Mouse (Mus musculus): ENCODE results near the gene Pcsk1n. TPM values are rescaled to one million over a fixed set of nuclear protein-coding genes. Genes with fewer than 3 reads are reported as not detected.
"Not testable (repeated sequence)": the region's sequence is repeated elsewhere in the genome, so short reads cannot be mapped to it uniquely, and the experiment has no call there.

Pcsk1n gene
- polyA plus RNA-seq (2017; shearing (Covaris generic)) = not detected

DNA sequence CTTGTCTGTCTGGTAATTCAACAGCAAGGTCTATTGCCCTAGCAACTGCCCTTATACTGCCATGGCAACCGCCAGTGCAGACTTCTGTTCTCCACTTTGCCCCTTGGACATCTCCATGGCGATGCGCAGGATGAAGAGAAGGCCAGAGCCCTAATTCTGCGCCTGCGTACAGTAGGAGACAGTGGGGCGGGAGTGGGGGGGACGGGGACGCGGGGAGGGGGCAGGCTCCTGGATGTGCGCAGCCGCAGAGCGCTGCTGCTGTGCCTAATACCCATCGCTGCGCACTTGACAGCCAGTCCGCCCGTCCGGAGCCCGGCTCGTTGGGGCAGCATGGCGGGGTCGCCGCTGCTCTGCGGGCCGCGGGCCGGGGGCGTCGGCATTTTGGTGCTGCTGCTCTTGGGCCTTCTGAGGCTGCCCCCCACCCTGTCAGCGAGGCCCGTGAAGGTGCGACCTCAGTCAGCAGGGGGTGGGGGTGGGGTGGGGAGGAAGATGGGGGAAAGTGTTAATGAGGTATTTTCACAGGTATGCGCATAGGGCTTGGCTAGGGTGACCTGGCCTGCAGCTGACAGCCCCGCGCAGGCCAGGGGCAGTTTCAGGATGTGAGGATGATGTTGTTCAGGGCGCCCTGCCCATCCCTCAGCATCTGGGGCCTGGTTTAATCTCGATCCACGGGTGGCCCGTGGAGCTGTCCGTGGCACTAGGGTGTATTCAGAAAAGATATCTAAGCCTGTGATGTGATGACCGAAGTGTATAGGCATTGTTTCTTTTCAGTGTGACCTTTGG lies at the start of gene Pcsk1n:
Gene Pcsk1n (plus strand): TSS at position 222 of the 783 bp plus-strand sequence.
- ATAC-seq = no peak

DNA sequence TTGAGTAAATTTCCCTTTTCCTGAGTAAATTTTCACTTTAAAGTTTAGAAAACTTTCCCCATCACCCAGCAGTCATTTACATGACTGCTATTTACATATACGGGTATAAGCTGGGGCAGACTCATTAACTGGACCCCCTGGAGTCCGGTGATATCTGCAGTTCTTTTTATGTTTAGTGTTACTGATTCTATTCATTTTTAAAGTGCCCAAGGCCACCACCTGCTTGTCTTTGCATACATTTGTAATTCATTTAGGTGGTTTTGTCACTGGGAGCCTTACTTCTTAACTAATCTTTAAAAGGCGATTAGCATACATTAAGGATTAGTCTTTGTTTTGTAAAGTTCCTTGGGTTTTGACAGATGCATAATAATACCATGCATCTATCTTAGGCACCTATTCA lies 49.8 kb upstream of the Pcsk1n start:
- no peak for ATAC-seq

DNA sequence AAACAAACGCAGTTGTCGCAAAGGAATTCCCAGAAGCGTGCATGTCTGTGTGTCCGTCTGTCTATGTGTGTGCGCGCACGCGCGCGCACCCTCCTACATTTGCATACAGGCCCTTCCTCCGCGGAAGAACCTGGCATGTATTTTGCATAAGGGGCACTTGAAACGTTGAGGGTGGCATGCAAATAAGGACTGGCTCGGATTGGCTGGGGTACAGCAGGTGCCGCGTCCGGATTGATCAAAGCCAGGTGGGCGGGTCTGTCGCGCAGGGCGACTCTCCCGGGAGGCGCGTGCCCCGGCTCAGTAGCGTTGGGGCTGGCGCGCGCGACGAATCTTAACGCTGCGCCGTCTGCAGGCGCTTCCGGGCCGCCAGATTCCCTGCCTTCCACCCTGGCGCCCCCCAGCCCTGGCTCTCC lies 41.6 kb upstream of the Pcsk1n start, which contains the start of gene Pim2:
Gene Pim2 (plus strand): TSS at position 256 of the 413 bp plus-strand sequence.
- peak; percentile 94 for ATAC-seq

DNA sequence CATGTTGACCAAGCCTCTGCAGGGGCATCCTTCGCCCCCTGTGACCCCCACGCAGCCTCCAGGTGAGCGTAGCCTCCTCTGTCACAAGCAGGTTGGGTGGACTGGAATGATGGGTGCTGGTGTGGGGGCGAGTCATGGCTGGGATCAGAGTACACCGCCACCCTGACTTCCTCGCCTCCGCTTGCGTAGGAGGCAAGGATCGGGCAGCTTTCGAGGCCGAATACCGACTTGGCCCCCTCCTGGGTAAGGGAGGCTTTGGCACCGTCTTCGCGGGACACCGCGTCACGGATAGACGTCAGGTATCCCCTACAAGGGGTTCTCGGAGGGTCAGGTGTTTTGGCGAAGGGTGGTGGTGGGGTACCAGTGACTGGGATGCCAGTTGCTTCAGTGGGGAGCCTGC lies 41.1 kb upstream of the Pcsk1n start:
- ATAC-seq = no peak

DNA sequence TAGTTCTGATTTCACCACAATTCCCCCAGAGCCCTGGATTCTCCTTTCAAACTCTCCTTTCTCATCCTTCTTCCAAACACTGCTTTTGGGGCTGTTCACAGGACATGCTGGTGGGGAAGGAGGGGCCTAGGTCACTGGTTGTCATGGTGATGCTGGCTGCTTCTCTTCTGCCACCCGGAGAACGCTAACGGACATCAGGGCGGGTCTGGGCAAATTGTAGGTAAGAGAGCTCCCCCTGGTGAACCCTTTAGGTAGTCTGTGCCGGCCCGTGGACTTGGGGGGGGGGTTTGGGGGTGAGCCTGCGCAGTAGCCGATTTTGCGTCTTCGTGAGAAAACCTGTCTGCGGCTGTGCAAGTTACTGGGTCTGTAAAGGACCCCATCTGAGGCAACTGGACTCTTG lies 39.8 kb upstream of the Pcsk1n start:
- ATAC-seq = peak; percentile 20

DNA sequence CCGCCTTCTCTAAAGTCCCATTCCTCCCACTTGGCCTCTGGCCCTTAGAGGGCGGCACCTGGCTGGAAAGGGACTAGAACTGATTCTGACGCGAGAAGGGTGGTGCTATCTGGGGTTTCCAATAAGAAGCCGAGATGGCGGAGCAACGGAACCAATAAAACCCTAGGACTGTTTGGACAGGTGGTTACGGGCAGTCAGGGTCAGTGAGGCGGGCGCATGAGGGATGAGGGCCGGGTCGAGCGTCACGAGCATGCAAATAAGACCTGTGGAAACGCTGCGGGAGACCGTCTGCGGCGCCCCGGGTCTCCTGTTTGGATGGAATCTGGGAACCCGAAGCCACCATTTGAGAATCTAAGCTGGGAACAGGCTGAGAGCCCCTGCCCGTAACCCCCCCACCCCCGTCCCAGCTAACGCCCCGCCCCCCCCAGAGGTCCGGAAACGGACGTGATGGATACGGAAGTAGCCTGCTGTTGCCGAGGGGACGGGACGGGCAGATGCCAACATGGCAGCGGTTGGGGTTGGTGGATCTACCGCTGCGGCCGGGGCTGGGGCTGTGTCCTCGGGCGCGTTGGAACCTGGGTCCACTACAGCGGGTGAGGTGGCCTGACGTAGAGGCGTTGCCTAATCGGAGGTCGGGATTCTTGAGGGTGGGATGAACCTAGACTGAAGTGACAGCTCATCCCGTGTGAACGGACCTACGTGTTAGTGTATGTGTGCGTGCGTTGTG lies 35.6 kb upstream of the Pcsk1n start, which contains the start of gene Slc35a2:
Gene Slc35a2 (plus strand): TSS at position 188 of the 727 bp plus-strand sequence.
- ATAC-seq = peak; percentile 66

DNA sequence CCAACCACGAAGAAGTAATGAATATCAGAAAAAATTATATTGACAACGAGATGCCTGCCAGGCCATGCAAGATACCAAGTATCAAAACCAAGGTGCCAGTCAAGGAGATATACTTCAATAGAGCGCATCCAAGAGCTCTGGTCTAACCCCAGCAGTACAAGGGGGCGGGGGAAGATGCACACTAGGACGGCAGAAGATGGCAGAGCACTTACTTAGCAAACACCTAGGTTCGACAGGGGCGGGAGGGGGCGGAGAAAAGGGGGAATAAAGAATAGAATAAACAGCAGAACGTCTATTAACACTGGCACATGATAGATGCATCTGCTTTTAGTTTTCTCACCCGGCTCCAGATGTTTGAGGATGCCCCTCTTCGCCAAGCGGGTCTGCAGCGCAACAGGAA lies 21.4 kb upstream of the Pcsk1n start:
- ATAC-seq = no peak

DNA sequence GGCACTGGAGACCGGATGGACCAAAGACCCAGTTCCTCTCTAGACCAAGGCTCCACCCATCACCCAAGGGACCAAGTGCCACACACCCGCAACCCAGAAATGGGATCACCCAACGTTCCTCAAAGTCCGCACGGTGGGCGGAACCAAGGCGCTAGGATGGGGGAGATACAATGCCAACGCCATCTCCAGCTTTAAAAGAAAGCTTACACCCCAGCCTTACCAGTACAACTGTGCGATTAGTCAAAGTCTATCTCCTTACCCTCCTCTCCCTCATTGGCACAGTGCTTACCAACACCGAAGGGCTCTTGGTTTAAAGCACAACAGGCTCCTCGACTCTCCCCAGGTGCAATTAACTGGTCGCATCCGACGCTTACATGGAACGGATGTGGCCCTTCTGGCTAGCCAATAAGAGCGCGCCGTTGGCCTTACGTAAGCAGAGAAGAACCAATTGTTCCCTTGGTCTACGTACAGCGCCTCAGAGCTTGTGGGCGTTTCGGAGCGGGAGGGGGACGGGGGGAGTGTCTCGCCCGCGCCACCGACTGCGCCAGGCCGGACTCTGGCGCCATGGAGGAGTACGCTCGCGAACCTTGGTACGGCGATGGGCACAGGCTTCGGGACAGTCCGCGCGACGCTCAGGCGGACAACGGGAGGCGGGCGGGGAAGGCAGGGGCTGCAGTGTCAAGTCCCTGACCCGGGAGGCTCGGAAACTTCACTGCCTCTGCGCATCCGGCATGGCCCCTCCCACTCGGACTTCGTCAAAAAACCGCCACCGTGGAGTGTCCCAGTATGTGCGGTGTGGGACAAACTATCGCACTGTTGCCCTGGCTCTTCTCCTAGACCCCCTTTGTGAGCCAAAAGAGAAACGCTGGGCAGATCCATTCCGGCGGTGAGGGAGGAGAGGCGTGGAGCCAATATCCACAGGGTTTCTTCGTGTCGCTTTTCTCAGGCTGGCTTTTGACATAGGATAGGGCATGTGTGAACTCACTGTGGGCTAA lies 20.4 kb upstream of the Pcsk1n start, which contains the start of the genes Pqbp1 and Timm17b:
Gene Pqbp1 (minus strand): TSS at position 390 of the 995 bp plus-strand sequence.
Gene Timm17b (plus strand): TSS at position 478 of the 995 bp plus-strand sequence.
- peak; percentile 96 for ATAC-seq

DNA sequence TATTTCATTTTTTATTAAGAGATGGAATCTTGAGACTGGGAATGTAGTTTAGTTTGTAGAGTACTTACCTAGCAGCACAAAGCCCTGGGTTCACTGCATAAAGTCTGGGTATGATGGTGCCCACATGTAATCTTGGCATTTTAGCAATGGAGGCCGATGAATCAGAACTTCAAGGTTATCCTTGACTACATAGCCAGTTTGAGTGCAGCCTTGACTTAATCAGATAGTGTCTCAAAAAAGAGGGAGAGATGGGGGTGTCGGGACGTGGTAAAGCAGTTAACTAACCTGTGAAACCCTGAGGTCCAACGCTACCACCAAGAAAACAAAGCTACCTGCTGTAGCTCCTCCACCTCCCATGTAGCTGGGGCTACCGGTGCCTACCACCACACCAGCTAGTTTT lies 15.2 kb upstream of the Pcsk1n start:
- no peak for ATAC-seq

DNA sequence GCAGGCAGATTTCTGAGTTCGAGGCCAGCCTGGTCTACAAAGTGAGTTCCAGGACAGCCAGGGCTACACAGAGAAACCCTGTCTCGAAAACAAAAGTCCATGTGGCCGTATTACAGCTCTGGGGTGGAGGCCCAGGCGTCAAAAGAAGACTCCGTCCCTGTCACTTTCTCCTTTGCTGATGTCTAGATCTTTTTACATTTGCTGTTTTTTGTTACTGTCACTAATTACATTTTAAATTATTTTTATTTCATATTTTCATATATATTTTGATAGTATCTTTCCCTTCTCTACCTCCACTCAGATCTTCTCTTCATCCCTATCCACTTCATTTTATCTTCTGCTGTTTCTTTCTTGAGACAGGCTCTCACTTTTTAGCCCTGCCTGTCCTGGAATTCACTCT lies 11.9 kb upstream of the Pcsk1n start, which contains the start of gene Gm10491:
Gene Gm10491 (minus strand): TSS at position 101 of the 400 bp plus-strand sequence.
- ATAC-seq = no peak

DNA sequence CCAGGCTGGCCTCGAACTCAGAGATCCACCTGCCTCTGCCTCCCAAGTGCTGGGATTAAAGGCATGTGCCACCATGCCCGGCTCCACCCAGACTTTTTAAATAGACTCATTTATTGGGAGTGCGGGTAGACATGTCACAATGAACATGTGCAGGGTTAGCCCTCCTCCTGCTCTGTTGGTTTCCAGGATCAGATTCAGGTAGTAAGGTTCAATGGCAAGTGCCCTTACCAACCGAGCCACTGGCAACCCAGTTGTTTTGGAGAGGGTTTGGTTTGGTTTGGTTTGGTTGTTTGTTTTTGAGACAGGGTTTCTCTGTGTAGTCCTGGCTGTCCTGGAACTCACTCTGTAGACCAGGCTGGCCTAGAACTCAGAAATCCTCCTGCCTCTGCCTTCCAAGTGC lies 10.4 kb upstream of the Pcsk1n start, which contains the start of gene Gm10490:
Gene Gm10490 (plus strand): TSS at position 301 of the 400 bp plus-strand sequence.
- ATAC-seq = not testable (repeated sequence)

DNA sequence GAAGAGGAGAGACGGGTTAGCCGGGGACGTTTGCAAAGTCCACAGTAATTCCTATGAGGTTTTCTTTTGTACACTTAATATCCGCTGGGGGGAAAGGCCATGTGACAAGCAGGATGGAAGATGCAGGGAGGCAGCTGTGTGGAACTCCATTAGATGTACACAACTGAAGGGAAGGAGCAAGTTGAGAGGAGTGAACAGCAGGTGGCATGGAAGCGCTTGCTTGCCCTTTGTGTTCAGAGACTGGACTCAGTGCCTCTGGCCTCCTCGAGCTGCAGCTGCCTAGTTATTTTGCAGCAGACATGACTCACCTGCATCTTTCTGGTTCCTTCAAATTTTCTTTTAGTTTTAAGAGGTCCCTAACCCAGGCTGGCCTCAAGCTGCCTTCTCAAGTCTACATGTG lies 9.1 kb upstream of the Pcsk1n start:
- ATAC-seq = no peak

DNA sequence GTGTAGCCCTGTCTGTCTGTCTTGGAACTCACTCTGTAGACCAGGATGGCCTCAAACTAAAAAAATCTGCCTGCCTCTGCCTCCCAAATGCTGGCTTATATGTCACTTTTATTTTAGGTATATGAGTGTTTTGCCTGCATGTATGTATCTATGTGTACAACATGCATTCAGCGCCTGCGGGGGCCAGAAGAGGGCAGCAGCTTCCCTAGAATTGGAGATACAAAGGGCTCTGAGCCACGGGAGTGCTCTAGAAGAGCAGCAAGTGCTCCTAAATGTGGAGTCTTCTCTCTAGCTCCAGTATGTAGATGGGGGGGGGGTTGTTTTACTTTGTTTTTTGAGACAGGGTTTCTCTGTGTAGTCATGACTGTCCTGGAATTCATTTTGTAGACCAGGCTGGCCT lies 4.0 kb upstream of the Pcsk1n start:
- not testable (repeated sequence) for ATAC-seq

DNA sequence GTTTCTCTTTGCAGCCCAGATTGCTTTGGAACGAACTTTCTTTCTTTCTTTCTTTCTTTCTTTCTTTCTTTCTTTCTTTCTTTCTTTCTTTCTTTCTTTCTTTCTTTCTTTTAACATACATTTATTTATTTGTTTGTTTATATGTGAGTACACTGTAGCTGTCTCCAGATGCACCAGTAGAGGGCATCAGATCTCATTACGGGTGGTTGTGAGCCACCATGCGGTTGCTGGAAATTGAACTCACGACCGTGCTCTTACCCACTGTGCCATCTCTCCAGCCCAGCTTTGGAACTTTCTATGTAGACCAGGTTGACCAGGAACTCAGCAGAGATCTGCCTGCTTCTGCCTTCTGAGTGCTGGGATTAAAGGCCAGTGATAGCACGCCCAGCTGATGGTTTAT lies 1.7 kb upstream of the Pcsk1n start:
- not testable (repeated sequence) for ATAC-seq

DNA sequence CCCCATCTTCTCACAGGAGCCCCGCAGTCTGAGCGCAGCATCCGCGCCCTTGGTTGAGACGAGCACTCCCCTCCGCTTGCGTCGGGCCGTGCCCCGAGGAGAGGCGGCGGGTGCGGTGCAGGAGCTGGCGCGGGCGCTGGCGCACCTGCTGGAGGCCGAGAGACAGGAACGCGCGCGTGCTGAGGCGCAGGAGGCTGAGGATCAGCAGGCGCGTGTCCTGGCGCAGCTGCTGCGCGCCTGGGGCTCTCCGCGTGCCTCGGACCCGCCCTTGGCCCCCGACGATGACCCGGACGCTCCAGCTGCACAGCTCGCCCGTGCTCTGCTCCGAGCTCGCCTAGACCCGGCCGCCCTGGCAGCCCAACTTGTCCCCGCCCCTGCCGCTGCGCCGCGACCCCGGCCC lies 2.4 kb downstream of the Pcsk1n start:
- ATAC-seq = no peak

DNA sequence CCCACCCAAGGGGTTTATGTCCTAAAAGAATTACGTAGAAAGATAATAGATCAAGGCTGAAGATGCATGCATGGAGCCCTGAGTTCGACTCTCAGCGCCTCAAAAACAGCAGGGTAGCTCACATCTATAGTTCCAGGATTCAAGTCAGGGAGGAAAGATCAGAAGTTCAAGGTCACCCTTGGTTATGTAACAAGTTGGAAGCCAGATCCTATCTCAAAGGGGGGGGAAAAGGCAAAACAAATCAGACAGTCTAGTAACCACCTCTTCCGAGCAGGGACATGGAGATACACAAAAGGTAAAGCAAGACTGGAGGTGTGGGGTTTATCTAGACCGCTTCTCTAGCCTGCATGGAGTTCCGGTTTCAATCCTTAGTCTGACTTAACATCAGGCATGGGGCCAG lies 6.6 kb downstream of the Pcsk1n start:
- no peak for ATAC-seq

DNA sequence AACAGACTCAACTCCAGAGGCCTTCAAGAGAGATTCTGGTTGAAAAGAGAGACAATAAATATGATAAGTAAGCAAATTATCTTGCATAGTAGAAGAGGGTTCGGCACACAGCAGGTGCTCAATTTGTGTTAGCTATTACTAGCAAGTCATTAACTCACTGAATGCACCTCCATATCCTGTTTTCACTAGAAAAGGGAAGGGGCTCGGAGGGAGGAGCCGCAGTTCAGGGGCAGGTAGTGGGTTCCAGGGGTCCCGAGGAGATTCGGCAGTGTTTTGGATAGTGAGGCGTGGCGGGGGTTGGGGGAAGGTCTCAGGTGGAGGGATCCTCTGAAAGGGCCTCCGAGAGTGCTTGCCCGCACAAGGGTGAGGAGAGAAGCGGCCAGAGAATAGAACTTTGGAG lies 7.5 kb downstream of the Pcsk1n start:
- no peak for ATAC-seq

DNA sequence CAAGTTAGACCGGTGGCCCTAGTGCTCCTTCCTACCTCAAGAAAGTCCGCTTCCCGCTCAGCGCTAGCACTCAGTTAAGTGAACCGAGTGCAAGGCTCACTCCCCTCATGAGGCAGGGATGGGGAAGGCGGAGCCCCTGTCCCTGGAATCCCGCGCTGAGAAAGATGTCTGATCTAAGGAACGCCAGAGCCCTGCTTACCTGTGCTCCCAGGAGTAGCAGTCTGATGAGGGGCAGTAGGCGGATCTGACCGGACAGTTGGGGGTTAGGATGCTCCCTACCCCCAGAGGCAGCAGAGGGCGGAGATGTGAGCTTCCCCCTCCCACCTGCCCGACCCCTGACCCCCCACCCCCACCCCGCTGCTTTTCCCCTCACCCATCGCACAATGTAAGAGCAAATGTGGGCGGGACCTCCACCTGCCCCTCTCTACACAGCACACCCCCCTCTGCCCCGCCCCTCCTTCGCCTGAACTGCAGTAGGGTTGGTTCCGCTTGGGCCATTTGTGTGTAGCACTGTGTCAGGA lies 8.7 kb downstream of the Pcsk1n start, which contains the start of gene Eras:
Gene Eras (minus strand): TSS at position 338 of the 521 bp plus-strand sequence.
- no peak for ATAC-seq

DNA sequence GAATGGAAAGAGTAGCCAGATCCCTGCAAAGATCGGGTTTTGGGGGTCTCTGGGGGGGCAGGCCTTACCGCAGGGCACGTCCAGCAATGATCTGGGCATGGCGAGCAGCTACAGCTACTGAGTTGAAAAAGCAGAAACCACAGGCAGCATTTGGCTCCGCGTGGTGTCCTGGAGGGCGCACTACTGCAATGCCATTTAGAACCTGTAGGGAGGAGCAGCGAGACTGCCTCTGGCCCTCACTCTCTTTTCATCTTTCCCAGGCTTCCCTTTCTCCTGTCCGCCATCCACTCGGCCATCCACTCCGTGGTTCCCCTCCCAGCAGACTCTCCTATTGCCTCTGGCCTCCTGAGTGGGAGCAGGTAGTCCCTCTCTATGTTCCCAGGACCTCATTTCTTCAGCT lies 17.3 kb downstream of the Pcsk1n start:
- ATAC-seq = no peak

DNA sequence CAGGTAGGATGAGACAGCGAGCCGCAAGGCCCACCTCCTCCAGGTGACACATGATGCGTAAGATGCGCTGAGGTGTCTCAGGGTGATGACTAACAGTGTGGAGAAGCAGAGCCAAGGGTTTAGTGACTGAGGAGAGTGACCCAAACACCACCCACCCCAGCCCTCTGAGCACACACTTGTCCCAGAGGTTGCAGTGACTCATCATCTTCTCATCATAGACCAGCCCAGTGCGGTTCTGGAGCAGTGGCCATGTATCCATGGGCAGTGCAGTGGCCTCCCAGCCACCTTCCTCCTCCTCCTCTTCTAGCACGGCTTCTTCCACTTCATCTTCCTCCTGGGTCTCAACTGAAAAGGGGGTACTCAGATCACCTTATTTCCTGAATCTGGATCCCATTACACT lies 18.0 kb downstream of the Pcsk1n start:
- ATAC-seq = no peak

DNA sequence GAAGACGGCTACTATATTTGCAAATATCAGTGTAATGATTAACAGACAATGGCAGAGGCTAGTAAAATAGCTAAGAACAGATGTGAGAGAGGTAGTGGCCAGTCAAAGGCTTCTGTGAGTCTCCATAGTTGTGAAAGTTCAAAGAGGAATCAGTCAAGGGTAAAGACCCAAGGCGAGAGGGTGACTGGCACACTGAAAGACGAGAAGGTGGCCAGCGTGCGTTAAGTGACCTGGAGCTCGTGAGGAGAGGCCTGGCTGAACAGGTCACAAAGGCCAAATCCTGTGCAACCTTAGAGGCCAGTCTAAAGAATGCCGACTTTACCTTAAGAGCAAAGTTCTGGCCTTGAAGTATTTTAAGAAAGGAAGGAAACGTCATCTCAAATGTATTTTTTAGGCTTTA lies 26.0 kb downstream of the Pcsk1n start:
- no peak for ATAC-seq

All from activated CD4-positive, CD25-positive, alpha-beta regulatory T cell, adult 4 months (primary cell).